Mouse (Mus musculus): Measurements from ENCODE around the gene 1700012A03Rik.

Gene 1700012A03Rik

GRCm38 (mm10) chr6:32049951-32050345 lies at the start of gene 1700012A03Rik:
TSS of gene 1700012A03Rik (plus strand) at chr6:32050246.
- no peak for DNase-seq

- DNase-seq = no peak
Observed at GRCm38 (mm10) chr6:32004228-32004627, 45.8 kb upstream of the 1700012A03Rik start.

GRCm38 (mm10) chr6:32005914-32006313 lies 44.1 kb upstream of the 1700012A03Rik start:
- DNase-seq = no peak

- peak; percentile 17 to 28 for DNase-seq
Observed at GRCm38 (mm10) chr6:32006382-32006781, 43.7 kb upstream of the 1700012A03Rik start.

- no peak for DNase-seq
Observed at GRCm38 (mm10) chr6:32007336-32007735, 42.7 kb upstream of the 1700012A03Rik start.

GRCm38 (mm10) chr6:32016841-32017240 lies 33.2 kb upstream of the 1700012A03Rik start:
- DNase-seq = peak; percentile 23 to 54

GRCm38 (mm10) chr6:32017406-32018104 lies 32.5 kb upstream of the 1700012A03Rik start:
- DNase-seq = peak; percentile 13 to 65

GRCm38 (mm10) chr6:32018105-32018446 lies 32.0 kb upstream of the 1700012A03Rik start:
- peak; percentile 70 to 83 for DNase-seq

GRCm38 (mm10) chr6:32021853-32022536 lies 28.1 kb upstream of the 1700012A03Rik start:
- DNase-seq = no peak

GRCm38 (mm10) chr6:32022537-32022869 lies 27.5 kb upstream of the 1700012A03Rik start:
- no peak for DNase-seq

- DNase-seq = no peak
Observed at GRCm38 (mm10) chr6:32028228-32029009, 21.6 kb upstream of the 1700012A03Rik start.

- no peak for DNase-seq
Observed at GRCm38 (mm10) chr6:32034226-32034625, 15.8 kb upstream of the 1700012A03Rik start.

GRCm38 (mm10) chr6:32045344-32045743 lies 4.7 kb upstream of the 1700012A03Rik start:
- DNase-seq = no peak

GRCm38 (mm10) chr6:32049256-32049950 lies 643 bp upstream of the 1700012A03Rik start:
- DNase-seq = no peak

GRCm38 (mm10) chr6:32052135-32052915 lies 2.3 kb downstream of the 1700012A03Rik start:
- peak; percentile 33 to 75 for DNase-seq

GRCm38 (mm10) chr6:32056525-32056924 lies 6.5 kb downstream of the 1700012A03Rik start:
- no peak for DNase-seq

- DNase-seq = no peak
Observed at GRCm38 (mm10) chr6:32058571-32058970, 8.5 kb downstream of the 1700012A03Rik start.

GRCm38 (mm10) chr6:32060641-32061040 lies 10.6 kb downstream of the 1700012A03Rik start:
- DNase-seq = no peak

GRCm38 (mm10) chr6:32061266-32061665 lies 11.2 kb downstream of the 1700012A03Rik start:
- no peak for DNase-seq

- peak in 1 of 2 experiments; percentile 54 for DNase-seq
Observed at GRCm38 (mm10) chr6:32065789-32066510, 15.9 kb downstream of the 1700012A03Rik start.

GRCm38 (mm10) chr6:32072161-32072560 lies 22.1 kb downstream of the 1700012A03Rik start:
- no peak for DNase-seq

- no peak for DNase-seq
Observed at GRCm38 (mm10) chr6:32093312-32093711, 43.3 kb downstream of the 1700012A03Rik start.
